Mouse (Mus musculus): ENCODE results near the gene Pcyt1a. TPM values are rescaled to one million over a fixed set of nuclear protein-coding genes. Genes with fewer than 3 reads are reported as not detected.

The Pcyt1a gene
- total and polyA plus RNA-seq, 3 experiments, result 17.0 to 25.7 (median 21.1) TPM

GRCm38 (mm10) chr16:32395679-32396540, 34.8 kb upstream of the Pcyt1a start:
- Histone ChIP-seq H3K4me3 (replicated peaks in 1 of 3; ENCODE audit: low read depth in 2 of 3, low read length in 2 of 3, poor library complexity in 1 of 3) (no peak overlapping the region), H3K9ac (ENCODE audit: insufficient read depth, low read depth) (no peak overlapping the region), H3K4me1 (ENCODE audit: control insufficient read depth in 1 of 2, insufficient read depth in 2 of 2) (peaks cover 17 to 31% of the 10 kb centered on the region in 2 experiments; a peak in 3 of 4 replicates), H3K27me3 (replicated peaks) (no peaks in the 10 kb centered on the region), H3K4me2 (ENCODE audit: insufficient read depth, low read depth, poor library complexity, severe bottlenecking) (no peak overlapping the region), H3K36me3 (replicated peaks in 1 of 2; ENCODE audit: control insufficient read depth in 1 of 2, insufficient read depth in 1 of 2, low read length in 1 of 2) (peaks cover 8 to 21% of the 10 kb centered on the region in 2 experiments), H3K79me2 (replicated peaks; ENCODE audit: control insufficient read depth, extremely low read depth, insufficient read depth, poor library complexity, severe bottlenecking) (no peaks in the 10 kb centered on the region; the same call in 1 of the 2 replicates), H3K9me3 (replicated peaks; ENCODE audit: low read length) (no peaks in the 10 kb centered on the region), H3K27ac (ENCODE audit: insufficient read depth, low read depth) (no peak overlapping the region)
- DNase-seq (ENCODE audit: extremely low read depth), result peak; percentile 30
- TF ChIP-seq JUND (conservative IDR thresholded peaks at IDR 0.05; ENCODE audit: low read depth, low read length) (no peak), EP300 (IDR thresholded peaks at IDR 0.05; ENCODE audit: low read length) (peak; percentile 72), ETS1 (conservative IDR thresholded peaks at IDR 0.05; ENCODE audit: low read depth, low read length) (peak; percentile 27)
- dilution Hi-C loops (cut with MboI; ENCODE audit: extremely low pct_ligation_motif_present, extremely low pct_unique_long_range_greater_than_20kb, low sequenced_read_pairs), result no loop called here
- in situ Hi-C loops (cut with MboI; ENCODE audit: low pct_ligation_motif_present, low pct_unique_long_range_greater_than_20kb, low sequenced_read_pairs), result no loop called here

- H3K79me2 ChIP-seq (replicated peaks; ENCODE audit: control insufficient read depth, extremely low read depth, insufficient read depth, poor library complexity, severe bottlenecking), result no peaks in the 10 kb centered on the region; the same call in 1 of the 2 replicates
- no peak overlapping the region for H3K27ac ChIP-seq (ENCODE audit: insufficient read depth, low read depth)
- no peaks in the 10 kb centered on the region for H3K9me3 ChIP-seq (replicated peaks; ENCODE audit: low read length)
- peaks cover 21 to 37% of the 10 kb centered on the region in 2 experiments; a peak in 3 of 4 replicates for H3K4me1 ChIP-seq (ENCODE audit: control insufficient read depth in 1 of 2, insufficient read depth in 2 of 2)
- no peak overlapping the region for H3K4me3 ChIP-seq (replicated peaks in 1 of 3; ENCODE audit: low read depth in 2 of 3, low read length in 2 of 3, poor library complexity in 1 of 3)
- dilution Hi-C loops (cut with MboI; ENCODE audit: extremely low pct_ligation_motif_present, extremely low pct_unique_long_range_greater_than_20kb, low sequenced_read_pairs), result no loop called here
- H3K9ac ChIP-seq (ENCODE audit: insufficient read depth, low read depth), result no peak overlapping the region
- in situ Hi-C loops (cut with MboI; ENCODE audit: low pct_ligation_motif_present, low pct_unique_long_range_greater_than_20kb, low sequenced_read_pairs), result no loop called here
- H3K36me3 ChIP-seq (replicated peaks in 1 of 2; ENCODE audit: control insufficient read depth in 1 of 2, insufficient read depth in 1 of 2, low read length in 1 of 2), result peaks cover 4 to 16% of the 10 kb centered on the region in 2 experiments
- DNase-seq (ENCODE audit: extremely low read depth), result no peak
- TF ChIP-seq ELF1 (IDR thresholded peaks at IDR 0.05; ENCODE audit: low read depth, low read length), result no peak
- no peak for TF ChIP-seq CHD1 (IDR thresholded peaks at IDR 0.05; ENCODE audit: low read depth, low read length)
- TF ChIP-seq HCFC1 (IDR thresholded peaks at IDR 0.05; ENCODE audit: low read depth, low read length), result no peak
- TF ChIP-seq MXI1 (IDR thresholded peaks at IDR 0.05; ENCODE audit: low read depth, low read length), result no peak
- TF ChIP-seq ETS1 (conservative IDR thresholded peaks at IDR 0.05; ENCODE audit: low read depth, low read length), result no peak
- no peak for TF ChIP-seq KAT2A (IDR thresholded peaks at IDR 0.05; ENCODE audit: insufficient replicate concordance, low read length)
- TF ChIP-seq SIN3A (IDR thresholded peaks at IDR 0.05; ENCODE audit: low read length), result no peak
- TF ChIP-seq ZNF384 (IDR thresholded peaks at IDR 0.05; ENCODE audit: low read depth, low read length), result no peak
- no peak for TF ChIP-seq BHLHE40 (IDR thresholded peaks at IDR 0.05; ENCODE audit: low read depth, low read length)
- TF ChIP-seq TBP (conservative IDR thresholded peaks at IDR 0.05; ENCODE audit: low read depth, low read length), result no peak
- no peak for TF ChIP-seq MAFK (IDR thresholded peaks at IDR 0.05; ENCODE audit: insufficient replicate concordance, low read length)
- TF ChIP-seq JUN (IDR thresholded peaks at IDR 0.05; ENCODE audit: insufficient read depth, low read depth, low read length), result no peak
- TF ChIP-seq EP300 (IDR thresholded peaks at IDR 0.05; ENCODE audit: low read length), result no peak
- no peak for TF ChIP-seq USF2 (conservative IDR thresholded peaks at IDR 0.05; ENCODE audit: low read depth, low read length)
- TF ChIP-seq GABPA (IDR thresholded peaks at IDR 0.05; ENCODE audit: insufficient replicate concordance, low read depth, low read length), result no peak
- TF ChIP-seq CHD2 (IDR thresholded peaks at IDR 0.05; ENCODE audit: low read length), result no peak
- no peaks in the 10 kb centered on the region for H3K27me3 ChIP-seq (replicated peaks)
- no peak overlapping the region for H3K4me2 ChIP-seq (ENCODE audit: insufficient read depth, low read depth, poor library complexity, severe bottlenecking)
These were observed 34.2 kb upstream of the Pcyt1a start for GRCm38 (mm10) chr16:32396541-32396835.
